Mouse (Mus musculus) hindlimb bud, embryonic 11.5 days (tissue): ENCODE results near the gene Mrpl28.

Experiments used
- DNase-seq: peaks from one replicate; pipeline ENCODE4 v3.0.0-alpha.2; 2012; ENCODE audit warnings: low read depth, low spot score; ENCODE audit errors: extremely low spot score

The Mrpl28 gene

GRCm38 (mm10) chr17:26115205-26115898, 7.9 kb upstream of the Mrpl28 start:
- DNase-seq, result no peak

DNA sequence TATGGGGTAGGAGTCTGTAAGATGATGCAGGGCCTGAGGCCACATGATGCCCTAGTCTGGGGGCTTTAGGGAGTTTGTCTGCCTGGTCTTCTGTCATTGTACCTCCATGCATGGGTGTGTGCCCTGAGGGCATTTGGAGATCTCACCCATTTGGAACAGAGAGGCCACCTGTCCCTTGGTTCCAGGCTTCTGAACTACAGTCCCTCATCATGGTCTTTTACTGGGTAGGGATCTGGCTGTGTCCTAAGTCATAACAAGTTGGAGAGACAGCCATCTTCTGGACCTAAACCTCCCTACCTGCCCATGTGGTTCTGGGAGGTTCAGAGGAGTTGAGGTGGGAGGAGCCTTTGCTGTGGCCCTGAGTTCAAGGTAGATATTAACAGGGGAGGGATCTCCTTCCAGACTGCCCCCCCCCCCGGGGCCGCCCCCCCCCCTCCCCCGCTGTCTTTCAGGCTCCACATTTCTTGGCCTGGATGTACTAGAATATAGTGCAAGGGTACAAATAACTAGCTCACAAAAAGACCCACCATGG, 7.3 kb upstream of the Mrpl28 start:
- DNase-seq, result no peak

GRCm38 (mm10) chr17:26116503-26117258, 6.6 kb upstream of the Mrpl28 start:
- no peak for DNase-seq

DNA sequence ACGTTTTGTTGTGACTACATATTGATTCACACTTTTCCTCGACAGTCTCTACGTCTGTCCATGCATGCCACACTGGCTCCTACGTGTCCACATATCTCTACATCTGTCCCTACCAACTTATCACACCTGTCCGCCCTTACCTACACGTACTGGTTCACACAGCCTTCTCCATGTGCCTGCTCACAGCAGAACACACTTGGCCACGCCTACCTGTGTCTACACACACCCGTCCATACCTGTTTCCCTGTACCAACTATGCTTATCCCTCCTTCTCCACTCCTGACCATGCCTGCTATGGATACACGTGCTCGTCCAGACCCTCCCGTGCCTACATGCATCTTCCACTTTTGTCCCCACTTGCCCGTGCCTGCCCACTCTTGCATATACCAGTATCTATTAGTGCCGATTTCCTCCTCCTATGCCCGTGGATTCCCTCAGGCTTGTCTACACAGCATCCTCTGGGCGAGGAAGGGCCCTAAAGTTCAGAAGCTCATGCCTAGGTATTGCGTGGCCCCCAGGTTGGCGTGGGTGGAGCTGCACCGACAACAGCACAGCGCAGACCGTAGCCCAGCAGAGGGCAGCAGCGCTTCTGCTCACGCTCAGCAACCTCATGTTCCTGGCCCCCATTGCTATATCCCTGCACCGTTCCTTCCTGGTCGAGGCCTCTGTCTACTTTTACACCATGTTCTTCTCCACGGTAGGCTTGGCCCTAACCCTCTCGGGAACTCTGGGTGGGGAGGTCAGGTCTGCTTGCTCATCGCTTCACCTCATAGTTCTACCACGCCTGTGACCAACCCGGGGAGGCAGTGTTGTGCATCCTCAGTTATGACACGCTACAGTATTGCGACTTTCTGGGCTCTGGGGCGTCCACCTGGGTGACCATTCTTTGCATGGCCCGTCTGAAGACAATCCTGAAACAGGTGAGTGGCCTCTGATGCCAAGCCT, 3.3 kb upstream of the Mrpl28 start:
- no peak for DNase-seq

DNA sequence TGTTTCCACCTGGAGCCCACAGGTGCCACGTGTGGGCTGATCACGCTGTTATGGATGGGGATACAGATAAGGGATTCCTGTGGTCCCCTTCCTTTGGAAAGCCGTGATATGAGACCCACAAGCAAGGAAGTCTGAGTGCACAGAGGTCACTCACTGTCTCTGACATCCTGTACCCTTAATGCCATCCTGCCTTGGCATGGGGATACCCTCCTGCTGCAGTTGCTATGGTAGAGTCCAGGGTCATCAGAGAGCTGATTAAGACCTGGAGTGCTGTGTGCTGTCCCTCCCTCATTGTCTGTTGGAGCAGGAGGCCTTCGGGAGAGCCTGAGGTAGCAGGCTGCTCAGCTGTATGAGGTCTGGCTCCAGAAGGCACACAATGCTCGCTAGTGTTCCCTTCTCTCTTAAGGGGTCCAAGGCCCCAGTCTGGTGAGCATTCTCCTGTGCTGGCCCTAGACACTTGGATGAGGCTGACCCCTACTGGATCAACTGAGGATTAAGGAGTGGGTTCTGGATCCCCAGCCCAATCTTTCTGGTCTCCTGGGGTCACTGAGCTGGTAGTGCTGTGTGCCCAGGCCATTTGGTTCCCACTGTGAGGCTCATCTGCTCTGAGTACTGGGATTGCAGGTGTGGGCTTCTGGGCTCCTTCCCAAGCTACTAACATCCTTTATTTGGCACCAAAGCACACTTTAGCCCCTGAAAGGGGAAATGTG, 714 bp upstream of the Mrpl28 start:
- DNase-seq, result no peak

DNA sequence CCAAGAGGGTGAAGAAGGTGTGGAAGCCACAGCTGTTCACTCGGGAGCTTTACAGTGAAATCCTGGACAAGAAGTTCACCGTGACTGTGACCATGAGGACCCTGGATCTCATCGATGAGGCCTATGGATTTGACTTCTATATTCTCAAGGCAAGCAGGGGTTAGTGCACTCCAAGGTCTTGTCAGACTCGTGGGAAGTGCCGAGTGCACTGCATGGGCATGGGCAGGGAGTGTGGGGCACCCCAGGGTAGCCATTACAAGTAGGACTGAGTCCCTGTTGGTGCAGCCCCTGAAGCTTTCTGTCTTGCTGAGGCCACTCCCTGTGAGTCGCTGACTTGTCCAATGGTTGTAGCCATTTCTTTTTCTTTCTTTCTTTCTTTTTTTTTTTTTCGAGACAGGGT, 1.3 kb downstream of the Mrpl28 start:
- DNase-seq, result no peak

DNA sequence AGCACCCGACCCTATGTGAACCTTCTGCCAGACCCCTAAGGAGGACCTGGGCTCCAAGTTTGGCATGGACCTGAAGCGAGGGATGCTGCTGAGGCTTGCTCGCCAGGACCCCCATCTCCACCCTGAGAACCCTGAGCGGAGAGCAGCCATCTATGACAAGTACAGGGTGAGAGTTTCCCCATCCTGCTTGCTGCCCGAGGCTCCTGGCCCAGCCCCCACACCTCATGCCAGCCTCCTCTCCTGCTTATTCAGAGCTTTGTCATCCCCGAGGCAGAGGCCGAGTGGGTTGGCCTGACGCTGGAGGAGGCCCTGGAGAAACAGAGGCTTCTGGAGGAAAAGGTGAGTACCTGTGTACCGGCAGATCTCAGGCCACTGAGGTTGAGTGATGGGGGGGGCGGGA, 1.9 kb downstream of the Mrpl28 start:
- no peak for DNase-seq

GRCm38 (mm10) chr17:26131062-26131732, 7.9 kb downstream of the Mrpl28 start:
- no peak for DNase-seq

GRCm38 (mm10) chr17:26131856-26132853, 8.9 kb downstream of the Mrpl28 start:
- DNase-seq, result no peak

GRCm38 (mm10) chr17:26137106-26137750, 13.9 kb downstream of the Mrpl28 start:
- no peak for DNase-seq

DNA sequence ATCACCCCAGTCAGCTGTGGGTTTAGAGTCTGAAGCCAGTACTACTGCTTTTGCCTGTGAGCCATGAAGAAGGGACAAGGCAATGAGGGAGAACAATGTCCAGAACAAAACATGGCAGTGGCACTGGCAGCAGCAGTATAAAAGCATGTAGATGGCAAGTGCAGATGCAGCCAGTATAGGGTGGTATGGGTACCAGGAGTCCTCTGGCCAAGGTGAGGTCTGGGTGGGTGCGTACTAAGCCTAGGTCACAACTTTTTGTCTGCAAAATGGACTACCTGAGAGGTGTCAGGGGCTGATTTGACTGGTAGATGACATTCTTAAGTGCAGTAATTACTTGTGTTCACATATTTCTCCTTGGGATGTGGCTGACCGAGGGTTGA, 14.4 kb downstream of the Mrpl28 start:
- DNase-seq, result no peak

- DNase-seq, result peak; percentile 77
These were observed 15.0 kb downstream of the Mrpl28 start, which contains the start of gene Axin1 for GRCm38 (mm10) chr17:26138239-26138836. Gene Axin1, plus strand, starts transcription at chr17:26138688.

- DNase-seq, result no peak
These were observed 15.6 kb downstream of the Mrpl28 start for GRCm38 (mm10) chr17:26138901-26139381.

GRCm38 (mm10) chr17:26142796-26143195, 19.5 kb downstream of the Mrpl28 start:
- no peak for DNase-seq

DNA sequence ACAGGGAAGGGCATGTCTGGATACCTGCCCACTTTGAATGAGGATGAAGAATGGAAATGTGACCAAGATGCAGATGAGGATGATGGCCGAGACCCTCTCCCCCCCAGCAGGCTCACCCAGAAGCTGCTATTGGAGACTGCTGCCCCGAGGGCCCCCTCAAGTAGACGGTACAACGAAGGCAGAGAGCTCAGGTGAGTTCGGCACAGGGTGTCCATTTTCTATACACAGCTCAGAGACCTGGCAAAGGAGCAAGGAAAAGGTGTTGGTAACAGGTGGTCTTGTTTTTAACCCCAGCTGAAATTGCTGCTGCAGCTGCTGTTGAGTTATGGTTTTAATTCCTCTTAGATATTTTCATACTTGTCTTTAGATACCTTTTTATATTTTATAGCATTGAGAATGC, 20.1 kb downstream of the Mrpl28 start:
- DNase-seq, result no peak

GRCm38 (mm10) chr17:26149056-26149455, 25.8 kb downstream of the Mrpl28 start:
- DNase-seq, result no peak

GRCm38 (mm10) chr17:26151886-26152630, 28.8 kb downstream of the Mrpl28 start:
- DNase-seq, result no peak
